Mouse (Mus musculus) midbrain, embryonic 15.5 days (tissue): Measurements from ENCODE around the gene Atp13a2. TPM values are rescaled to one million over a fixed set of nuclear protein-coding genes. Genes with fewer than 3 reads are reported as not detected.

ENCODE experiments used
- ATAC-seq: fragments of 200-750 bp; cut with Nextera tagmentation; replicated peaks from 2 replicates; pipeline ENCODE4 v1.8.0; 2017; ENCODE audit warnings: moderate TSS enrichment
- H3K27ac ChIP-seq: fragments of 300-500 bp; sonication (generic); 2 replicates; pipeline ENCODE4 v1.5.1; 2015; ENCODE audit warnings: mild to moderate bottlenecking, inconsistent platforms
- H3K27me3 ChIP-seq: fragments of 300-500 bp; sonication (generic); replicated peaks from 2 replicates; pipeline ENCODE4 v1.6.1; 2015; ENCODE audit warnings: inconsistent platforms
- H3K36me3 ChIP-seq: fragments of 300-500 bp; sonication (generic); replicated peaks from 2 replicates; pipeline ENCODE4 v1.6.1; 2015; ENCODE audit warnings: inconsistent platforms
- H3K4me1 ChIP-seq: fragments of 300-500 bp; sonication (generic); 2 replicates; pipeline ENCODE4 v1.6.1; 2015; ENCODE audit warnings: inconsistent platforms
- H3K4me2 ChIP-seq: fragments of 300-500 bp; sonication (generic); 2 replicates; pipeline ENCODE4 v1.6.1; 2015; ENCODE audit warnings: inconsistent platforms, mild to moderate bottlenecking, moderate library complexity
- H3K4me3 ChIP-seq: fragments of 300-500 bp; sonication (generic); 2 replicates; pipeline ENCODE4 v1.5.1; 2015; ENCODE audit warnings: mild to moderate bottlenecking, inconsistent platforms
- H3K9ac ChIP-seq: fragments of 300-500 bp; sonication (generic); 2 replicates; pipeline ENCODE4 v1.6.1; 2015; ENCODE audit warnings: mild to moderate bottlenecking, inconsistent platforms
- H3K9me3 ChIP-seq: fragments of 300-500 bp; sonication (generic); 2 replicates; pipeline ENCODE4 v1.6.1; 2016; ENCODE audit warnings: inconsistent platforms
- WGBS: fragments of 180-500 bp; shearing (Covaris S2); methylation state at CpG from one replicate; pipeline ENCODE4 v1.1.7; 2015; ENCODE audit warnings: mixed read lengths; 5-methylcytosine and 5-hydroxymethylcytosine counted together
- polyA plus RNA-seq: library from polyadenylated mRNA; unstranded; fragments of >200 nt; fragmentation: Nextera tagmentation; extraction: Ambion mirVana; gene quantifications from 2 replicates; pipeline ENCODE4 v1.2.1, GENCODE M21; 2015

Gene Atp13a2
- polyA plus RNA-seq, 1 experiment from 2014 or later: 189 TPM

DNA sequence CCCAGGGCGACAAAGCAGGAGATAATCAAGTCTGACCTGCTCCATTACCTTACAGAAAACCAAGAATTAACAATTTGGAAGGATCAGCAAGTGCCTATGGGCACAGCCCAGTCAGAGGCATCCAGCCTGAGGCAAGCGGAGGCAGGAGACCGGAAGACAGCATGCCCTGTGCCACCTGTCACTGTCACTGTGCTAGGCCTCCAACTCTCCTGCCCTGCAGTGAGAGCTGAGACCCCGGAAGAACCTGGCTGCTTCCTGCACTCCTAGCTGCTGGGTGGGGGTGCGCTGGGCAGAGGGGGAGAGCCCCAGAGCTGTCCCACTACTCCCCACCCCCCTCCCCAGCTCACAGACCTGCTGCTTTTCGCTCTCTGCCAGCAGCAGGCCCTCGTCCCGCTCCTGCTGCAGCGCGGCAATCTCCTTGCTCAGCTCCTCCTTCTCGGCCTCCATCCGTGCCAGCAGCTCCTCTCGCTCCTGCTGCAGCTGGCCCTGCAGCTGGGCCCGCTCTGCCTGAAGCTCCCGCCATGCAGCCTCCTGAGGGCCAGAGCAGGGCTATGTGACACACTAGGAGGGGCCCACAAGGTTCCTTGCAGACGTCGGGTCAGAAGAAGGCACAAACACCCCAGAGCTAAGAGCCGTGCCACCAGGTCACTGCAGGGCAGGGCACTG lies 44.0 kb downstream of the Atp13a2 start:
- no peaks in the 10 kb centered on the region for H3K9me3 ChIP-seq
- H3K9ac ChIP-seq: no peak overlapping the region
- WGBS: 92% methylated on average over 17 of the region's 18 CpGs
- H3K4me1 ChIP-seq: peaks cover 4% of the 10 kb centered on the region; the same call in 1 of the 2 replicates
- H3K36me3 ChIP-seq: peaks cover 7% of the 10 kb centered on the region; the same call in 1 of the 2 replicates
- no peak overlapping the region for H3K4me3 ChIP-seq
- H3K27me3 ChIP-seq: no peaks in the 10 kb centered on the region
- H3K27ac ChIP-seq: no peak overlapping the region
- no peak overlapping the region for H3K4me2 ChIP-seq
- no peak for ATAC-seq

DNA sequence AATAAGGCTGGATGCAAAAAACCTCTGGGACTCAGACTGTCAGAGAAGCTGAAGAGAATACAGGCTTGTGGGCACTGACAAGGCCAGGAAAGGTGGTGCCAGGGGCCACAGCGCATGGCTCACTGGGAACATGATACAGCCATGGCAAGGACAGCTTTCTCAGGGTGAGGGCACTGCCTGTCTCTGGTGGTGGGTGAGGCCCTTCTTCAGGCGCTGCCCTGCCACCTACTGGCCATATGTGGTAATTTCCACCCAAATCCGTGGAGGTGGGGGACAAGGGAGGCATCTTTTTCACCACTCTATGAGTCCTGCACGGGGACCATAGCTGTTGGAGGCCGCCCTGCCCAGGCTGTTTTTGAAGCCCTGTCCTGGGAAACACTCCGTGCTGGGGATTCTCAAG lies 45.1 kb downstream of the Atp13a2 start:
- no peak overlapping the region for H3K9ac ChIP-seq
- H3K4me3 ChIP-seq: no peak overlapping the region
- peaks cover 4% of the 10 kb centered on the region; the same call in 1 of the 2 replicates for H3K4me1 ChIP-seq
- H3K27ac ChIP-seq: no peak overlapping the region
- H3K4me2 ChIP-seq: no peak overlapping the region
- H3K27me3 ChIP-seq: no peaks in the 10 kb centered on the region
- ATAC-seq: peak; percentile 32; the same call in 1 of the 2 replicates
- peaks cover 7% of the 10 kb centered on the region; the same call in 1 of the 2 replicates for H3K36me3 ChIP-seq
- 19% methylated on average over 6 of the region's 6 CpGs for WGBS
- H3K9me3 ChIP-seq: no peaks in the 10 kb centered on the region

DNA sequence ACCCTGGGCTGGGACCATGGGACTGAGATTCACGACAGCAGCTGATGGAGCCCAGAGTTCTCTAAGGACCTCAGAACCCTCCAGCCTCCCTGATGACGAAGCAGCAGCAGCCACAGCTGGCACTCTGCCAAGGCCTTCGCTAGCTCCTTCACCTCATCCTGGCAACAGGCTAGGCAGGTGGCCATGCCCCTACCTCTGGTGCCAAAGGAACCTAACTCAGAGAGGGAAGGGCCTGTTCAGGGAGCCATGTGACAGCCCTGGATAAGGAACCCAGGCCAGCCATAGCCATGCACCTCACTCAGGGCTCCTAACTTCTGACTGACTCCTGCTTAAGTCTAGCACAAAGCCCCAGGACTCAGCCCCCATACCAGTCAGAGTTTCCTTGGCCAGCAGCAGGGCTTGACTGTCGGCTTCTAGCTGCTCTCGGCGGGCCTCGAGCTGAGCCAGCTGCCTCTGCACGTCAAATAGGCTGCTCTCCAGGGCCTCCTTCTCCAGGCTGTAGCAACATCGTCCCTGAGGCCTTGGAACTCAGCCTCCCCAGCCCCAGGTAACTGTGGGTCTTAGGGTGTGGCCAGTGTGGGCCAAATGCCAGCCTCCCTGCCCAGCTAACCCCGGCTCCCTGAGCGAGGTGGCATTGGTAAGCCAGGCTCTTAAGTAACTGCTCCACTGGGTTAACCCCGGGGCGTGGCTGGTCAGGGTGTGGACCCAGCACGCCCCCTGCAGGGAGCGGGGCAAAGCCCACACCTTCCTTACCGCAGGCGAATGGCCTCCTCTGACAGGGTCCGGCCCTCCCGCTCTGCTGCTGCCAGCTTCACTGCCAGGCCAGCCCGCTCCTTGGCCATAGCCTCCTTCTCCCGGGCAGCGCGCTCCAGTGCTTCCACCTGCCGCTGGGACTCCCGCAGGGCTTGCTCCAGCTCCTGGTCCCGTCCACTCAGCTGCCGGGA lies 47.2 kb downstream of the Atp13a2 start:
- Histone ChIP-seq H3K4me1 (peaks cover 4% of the 10 kb centered on the region; the same call in 1 of the 2 replicates), H3K9ac (no peak overlapping the region), H3K9me3 (no peaks in the 10 kb centered on the region), H3K27me3 (no peaks in the 10 kb centered on the region), H3K36me3 (peaks cover 7% of the 10 kb centered on the region; the same call in 1 of the 2 replicates), H3K4me2 (no peak overlapping the region), H3K27ac (no peak overlapping the region), H3K4me3 (no peak overlapping the region)
- 74% methylated on average over 27 of the region's 27 CpGs for WGBS
- ATAC-seq: no peak

GRCm38 (mm10) chr4:141041117-141041516 lies 54.4 kb downstream of the Atp13a2 start:
- Histone ChIP-seq H3K4me1 (0 out of 2 replicates have a peak, but pooled peaks cover 3% of the 10 kb centered on the region), H3K27me3 (no peaks in the 10 kb centered on the region), H3K27ac (no peak overlapping the region), H3K36me3 (no peaks in the 10 kb centered on the region), H3K9me3 (no peaks in the 10 kb centered on the region), H3K9ac (no peak overlapping the region), H3K4me2 (no peak overlapping the region), H3K4me3 (no peak overlapping the region)
- 58% methylated on average over 12 of the region's 12 CpGs for WGBS
- ATAC-seq: 0 out of 2 replicates have a peak, but pooled peaks have one; percentile 5

- Histone ChIP-seq H3K4me3 (no peak overlapping the region), H3K4me1 (peaks cover 33% of the 10 kb centered on the region), H3K36me3 (no peaks in the 10 kb centered on the region), H3K9ac (no peak overlapping the region), H3K9me3 (no peaks in the 10 kb centered on the region), H3K4me2 (no peak overlapping the region), H3K27ac (peak overlapping the region; percentile 49; the same call in 1 of the 2 replicates), H3K27me3 (no peaks in the 10 kb centered on the region)
- WGBS: 14% methylated on average over 8 of the region's 8 CpGs
- no peak for ATAC-seq
Measured at GRCm38 (mm10) chr4:141044816-141045215, 58.1 kb downstream of the Atp13a2 start.

- ATAC-seq: peak; percentile 30
- 17% methylated on average over 17 of the region's 17 CpGs for WGBS
- Histone ChIP-seq H3K27ac (peak overlapping the region; percentile 95), H3K4me2 (peak overlapping the region; percentile 35), H3K9ac (peak overlapping the region; percentile 18; the same call in 1 of the 2 replicates), H3K27me3 (no peaks in the 10 kb centered on the region), H3K36me3 (no peaks in the 10 kb centered on the region), H3K4me1 (peaks cover 68% of the 10 kb centered on the region), H3K9me3 (no peaks in the 10 kb centered on the region), H3K4me3 (0 out of 2 replicates have a peak overlapping the region, but pooled peaks have one; percentile 8)
Measured at GRCm38 (mm10) chr4:141048810-141049475, 62.3 kb downstream of the Atp13a2 start.

DNA sequence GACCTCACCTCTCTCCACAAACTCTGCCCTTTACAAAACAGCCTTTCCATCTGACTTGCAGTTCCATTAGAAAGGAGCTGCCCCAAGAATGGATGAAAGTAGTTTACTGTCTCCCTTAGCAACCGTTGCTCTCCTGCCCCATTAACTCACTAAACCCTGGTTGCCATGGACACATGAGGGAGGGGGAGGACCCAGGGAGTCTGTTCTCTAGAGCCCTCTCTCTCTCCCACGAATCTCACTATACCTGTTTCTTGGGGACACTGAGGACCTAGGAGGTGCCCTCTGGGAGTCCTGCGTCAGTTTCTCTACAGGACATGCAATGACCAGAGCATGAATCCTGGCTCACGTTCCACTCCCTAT lies 62.8 kb downstream of the Atp13a2 start:
- Histone ChIP-seq H3K27me3 (no peaks in the 10 kb centered on the region), H3K27ac (peak overlapping the region; percentile 95), H3K4me2 (peak overlapping the region; percentile 35), H3K9ac (peak overlapping the region; percentile 23; the same call in 1 of the 2 replicates), H3K36me3 (no peaks in the 10 kb centered on the region), H3K9me3 (no peaks in the 10 kb centered on the region), H3K4me1 (peaks cover 73% of the 10 kb centered on the region), H3K4me3 (0 out of 2 replicates have a peak overlapping the region, but pooled peaks have one; percentile 8)
- peak; percentile 69 for ATAC-seq
- WGBS: 9% methylated on average over 4 of the region's 4 CpGs

DNA sequence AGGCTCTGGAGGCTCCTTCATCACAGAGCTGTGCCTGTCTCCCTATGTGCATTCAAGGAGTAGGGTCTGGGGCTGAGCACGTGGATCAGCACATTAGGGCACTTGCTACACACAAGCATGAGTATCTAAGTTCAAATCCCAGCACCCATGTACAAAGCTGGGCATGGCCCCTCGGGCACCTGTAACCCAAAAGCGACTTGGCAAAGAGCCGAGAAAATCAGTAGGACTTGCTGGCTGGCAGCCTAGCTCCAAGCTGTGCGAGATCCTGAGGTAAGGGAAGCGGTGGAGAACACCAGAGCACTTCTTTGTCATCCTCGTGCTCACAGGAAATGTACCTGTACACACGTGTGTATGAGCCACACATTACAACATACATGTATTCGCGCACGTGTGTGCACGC lies 65.8 kb downstream of the Atp13a2 start:
- no peak overlapping the region for H3K9ac ChIP-seq
- no peaks in the 10 kb centered on the region for H3K36me3 ChIP-seq
- peak overlapping the region; percentile 43; the same call in 1 of the 2 replicates for H3K4me2 ChIP-seq
- H3K4me1 ChIP-seq: peaks cover 65% of the 10 kb centered on the region
- peak overlapping the region; percentile 79 for H3K27ac ChIP-seq
- H3K4me3 ChIP-seq: no peak overlapping the region
- no peak for ATAC-seq
- H3K27me3 ChIP-seq: no peaks in the 10 kb centered on the region
- no peaks in the 10 kb centered on the region for H3K9me3 ChIP-seq
- 71% methylated on average over 12 of the region's 12 CpGs for WGBS

- peak; percentile 16 for ATAC-seq
- WGBS: 13% methylated on average over 8 of the region's 8 CpGs
- H3K4me1 ChIP-seq: peaks cover 58% of the 10 kb centered on the region
Measured at GRCm38 (mm10) chr4:141053138-141053537, 66.5 kb downstream of the Atp13a2 start.

GRCm38 (mm10) chr4:141053568-141054161 lies 67.0 kb downstream of the Atp13a2 start:
- 2% methylated on average over 17 of the region's 17 CpGs for WGBS
- Histone ChIP-seq H3K9ac (peak overlapping the region; percentile 1; the same call in 1 of the 2 replicates), H3K36me3 (no peaks in the 10 kb centered on the region), H3K4me3 (peak overlapping the region; percentile 16), H3K9me3 (no peaks in the 10 kb centered on the region), H3K27ac (peak overlapping the region; percentile 79), H3K4me2 (peak overlapping the region; percentile 43), H3K27me3 (no peaks in the 10 kb centered on the region), H3K4me1 (peaks cover 52% of the 10 kb centered on the region)
- peak; percentile 59 for ATAC-seq

More at GRCm38 (mm10) chr4:141053138-141053537, 66.5 kb downstream of the Atp13a2 start:
- Histone ChIP-seq H3K4me2 (peak overlapping the region; percentile 43), H3K9ac (peak overlapping the region; percentile 10; the same call in 1 of the 2 replicates), H3K27ac (peak overlapping the region; percentile 79), H3K27me3 (no peaks in the 10 kb centered on the region), H3K4me3 (peak overlapping the region; percentile 16), H3K9me3 (no peaks in the 10 kb centered on the region), H3K36me3 (no peaks in the 10 kb centered on the region)
